Mouse (Mus musculus) heart, postnatal 10 days (tissue): ENCODE data around the gene Elmo1. TPM values are rescaled to one million over a fixed set of nuclear protein-coding genes. Genes with fewer than 3 reads are reported as not detected.

Experiments
- DNase-seq, 2 experiments: peaks; one replicate each; pipeline ENCODE4 v3.0.0; 2021
- intact Hi-C: fragments of 180-260 bp; cut with DNase I; formaldehyde crosslinking; loops from one replicate; pipeline ENCODE4 v1.15.1; 2025
- total RNA-seq, 2 experiments: library from RNA; stranded (reverse); gene quantifications; 2 replicates each; pipeline ENCODE4 v1.2.3; 2021

Elmo1 gene
- total RNA-seq, 2 experiments from 2014 or later = 20.2 to 20.4 TPM

DNA sequence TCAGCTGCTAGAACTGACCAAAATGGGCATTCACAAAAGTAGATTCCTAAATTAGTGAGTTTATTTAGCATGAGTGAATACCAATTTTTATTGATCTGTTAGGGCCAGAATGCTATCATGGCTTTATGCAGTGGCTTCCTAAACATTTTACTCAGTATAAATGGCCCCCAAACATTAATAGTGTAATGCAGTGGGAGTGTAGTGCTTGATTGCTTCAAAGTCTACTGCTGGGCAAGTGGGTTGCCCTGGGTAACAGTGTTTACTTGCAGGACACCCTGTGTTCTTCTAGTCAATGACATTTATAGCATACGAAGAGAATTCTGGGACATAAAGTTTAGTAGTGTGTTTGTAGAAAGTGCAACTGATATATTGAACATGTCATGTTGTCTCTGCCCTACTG lies 27.3 kb downstream of the Elmo1 start:
- intact Hi-C loops = no loop called here
- DNase-seq = no peak

DNA sequence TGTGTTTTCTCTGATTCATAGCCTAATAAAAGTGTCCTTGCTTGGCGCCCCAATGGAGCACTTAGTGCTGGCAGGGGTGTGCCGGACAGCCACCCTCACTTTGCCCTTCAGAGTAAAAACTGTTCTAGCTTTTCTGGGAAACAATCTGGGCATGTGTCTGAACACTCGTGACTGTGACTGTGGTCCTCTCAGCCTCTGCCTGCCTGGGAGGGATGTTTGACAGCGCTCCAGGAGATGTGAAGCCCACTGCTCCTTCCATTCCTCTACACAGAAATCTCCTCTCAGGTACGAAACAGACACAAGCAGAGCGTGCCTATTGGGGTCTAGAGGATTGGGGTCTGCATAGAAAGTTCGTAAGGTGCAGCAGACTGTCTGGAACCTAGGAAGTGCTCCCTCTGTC lies 28.5 kb downstream of the Elmo1 start:
- intact Hi-C loops = no loop called here
- no peak for DNase-seq

DNA sequence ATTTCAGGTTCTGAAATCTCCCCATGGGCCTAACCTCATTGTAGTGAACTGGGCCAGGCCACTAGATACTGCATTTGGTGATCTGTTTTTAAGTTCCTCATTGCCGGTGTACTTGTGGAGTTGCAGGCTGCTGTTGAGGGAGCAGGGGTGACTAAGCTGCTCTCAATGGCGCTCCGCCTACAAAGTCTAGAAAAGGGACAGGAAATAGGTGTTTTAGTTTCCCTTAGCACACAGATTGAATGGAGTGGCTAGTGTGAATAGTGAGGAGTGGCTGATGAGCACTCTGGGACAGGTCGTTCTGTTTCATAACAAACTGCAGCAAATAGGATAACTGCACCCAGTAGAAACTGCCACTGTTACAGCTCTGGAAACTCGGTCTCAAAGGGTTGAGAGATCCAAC lies 30.3 kb downstream of the Elmo1 start:
- intact Hi-C loops = no loop called here
- peak in 1 of 2 experiments; percentile 42 for DNase-seq

DNA sequence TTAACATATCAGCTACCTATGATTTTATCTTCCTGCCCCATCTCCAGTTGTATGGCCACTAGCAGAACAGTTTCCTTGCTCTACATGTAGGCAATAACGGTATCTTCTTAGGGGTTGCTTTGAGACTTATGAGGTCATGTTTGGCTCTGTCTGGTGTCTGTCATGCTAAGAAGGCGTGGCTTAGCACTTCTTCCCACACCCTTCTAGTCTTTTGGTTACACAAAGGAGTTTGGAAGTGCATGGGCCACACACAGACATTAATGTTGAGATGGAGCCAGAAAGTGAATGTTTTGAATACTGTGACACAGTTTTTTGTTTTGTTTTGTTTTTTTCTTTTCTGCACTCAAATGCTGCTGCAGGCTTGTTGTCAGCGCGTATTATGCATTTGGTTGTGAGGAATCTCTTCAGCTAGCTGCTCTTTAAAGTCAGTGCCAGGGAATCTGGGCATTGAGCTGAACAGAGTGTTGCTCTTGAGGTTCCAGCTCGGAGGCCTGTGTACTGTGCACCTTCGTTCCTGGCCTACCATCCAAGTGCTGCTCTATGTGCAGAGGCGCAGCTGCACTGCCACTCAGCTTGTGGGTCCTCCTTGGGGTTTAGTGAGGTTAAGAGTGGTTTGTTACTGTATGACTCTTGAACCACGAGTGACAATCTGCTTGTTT lies 31.1 kb downstream of the Elmo1 start:
- peak; percentile 59 to 63 for DNase-seq
- intact Hi-C loops = no loop called here

DNA sequence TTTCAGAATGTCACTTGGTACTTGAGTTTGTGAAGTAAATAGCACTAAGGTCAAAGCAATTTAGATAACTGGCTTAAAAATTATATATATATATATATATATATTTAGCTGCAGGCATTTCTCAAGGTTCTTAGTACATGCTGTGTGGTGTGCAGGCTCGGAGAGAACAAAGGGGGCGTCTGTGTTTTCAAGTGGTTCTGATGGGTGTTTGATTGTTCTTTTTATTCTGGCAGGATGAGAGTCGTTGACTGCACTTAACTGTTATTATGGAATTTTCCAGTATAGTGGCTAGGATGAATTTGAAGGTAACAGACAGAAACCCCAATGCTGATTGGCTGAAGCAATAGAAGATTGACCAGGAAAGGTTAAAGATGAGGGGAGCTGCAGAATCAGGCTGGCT lies 33.6 kb downstream of the Elmo1 start:
- intact Hi-C loops = no loop called here

DNA sequence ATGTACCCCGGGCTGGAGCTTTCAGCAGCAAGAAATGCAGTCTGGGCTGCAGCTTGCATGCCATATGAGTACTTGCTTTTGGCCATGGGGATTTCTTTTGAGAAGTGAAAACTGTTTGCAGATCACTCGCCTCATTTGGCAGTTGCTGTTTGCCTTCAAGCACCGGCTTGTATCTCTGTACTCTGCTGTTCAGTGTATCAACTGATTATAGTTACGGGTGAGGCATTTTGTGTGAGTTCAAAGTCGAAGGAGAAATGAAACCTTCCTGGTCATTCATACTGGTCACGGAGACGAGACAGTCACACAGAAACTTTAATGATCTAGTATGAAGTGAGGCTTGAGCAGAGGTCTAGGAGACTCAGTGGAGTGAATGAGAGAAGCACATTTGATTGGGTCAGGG lies 34.6 kb downstream of the Elmo1 start:
- intact Hi-C loops = loop anchor here (5.0 kb wide), 1 partner anchor 33 kb away; the partner anchor contains the start of gene Elmo1
- DNase-seq = no peak

More for the DNA sequence above, 33.6 kb downstream of the Elmo1 start:
- DNase-seq = no peak

DNA sequence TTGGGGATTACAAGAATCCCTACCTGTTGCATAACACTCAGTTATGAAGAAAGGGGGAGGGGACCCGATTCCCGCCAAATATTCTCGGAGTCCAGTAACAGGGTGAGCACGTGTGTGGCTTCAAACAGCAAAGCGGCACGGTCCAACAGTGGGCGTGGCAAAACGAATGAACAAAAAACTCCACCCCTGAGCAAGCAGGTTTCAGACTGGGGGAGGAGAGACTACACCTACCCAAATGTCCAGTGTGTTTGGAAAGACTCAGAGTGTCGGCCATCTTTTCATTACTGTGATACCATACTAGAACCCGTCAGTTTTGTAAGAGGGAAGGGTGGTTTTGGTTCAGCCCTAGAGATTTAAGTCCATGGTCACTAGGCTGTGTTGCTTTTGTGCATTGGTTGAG lies 35.4 kb downstream of the Elmo1 start:
- intact Hi-C loops = loop anchor here (5.0 kb wide), 1 partner anchor 34 kb away; the partner anchor contains the start of gene Elmo1

DNA sequence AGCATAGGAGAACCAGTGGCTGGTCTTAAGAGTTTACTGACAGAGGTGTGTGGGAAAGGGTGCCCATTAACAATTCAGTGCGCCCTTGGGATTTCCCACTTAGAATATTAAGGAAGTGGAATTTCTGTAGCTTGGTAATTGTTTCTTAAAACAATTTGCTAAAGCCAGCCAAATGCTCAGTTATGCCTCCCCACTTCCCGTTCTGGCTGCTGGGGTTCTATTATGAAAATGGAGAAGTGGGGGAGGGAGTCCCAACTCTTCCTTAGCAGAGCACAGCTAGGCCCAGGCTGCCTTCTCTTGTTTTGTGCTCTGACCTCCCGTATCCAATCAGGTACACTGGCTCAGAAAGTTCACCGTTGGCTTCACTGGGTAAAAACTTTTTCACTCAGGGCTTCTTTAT lies 37.2 kb downstream of the Elmo1 start:
- peak; percentile 33 to 35 for DNase-seq
- intact Hi-C loops = loop anchor here (5.0 kb wide), 1 partner anchor 35 kb away; the partner anchor contains the start of gene Elmo1

More for the DNA sequence above, 35.4 kb downstream of the Elmo1 start:
- DNase-seq = no peak

DNA sequence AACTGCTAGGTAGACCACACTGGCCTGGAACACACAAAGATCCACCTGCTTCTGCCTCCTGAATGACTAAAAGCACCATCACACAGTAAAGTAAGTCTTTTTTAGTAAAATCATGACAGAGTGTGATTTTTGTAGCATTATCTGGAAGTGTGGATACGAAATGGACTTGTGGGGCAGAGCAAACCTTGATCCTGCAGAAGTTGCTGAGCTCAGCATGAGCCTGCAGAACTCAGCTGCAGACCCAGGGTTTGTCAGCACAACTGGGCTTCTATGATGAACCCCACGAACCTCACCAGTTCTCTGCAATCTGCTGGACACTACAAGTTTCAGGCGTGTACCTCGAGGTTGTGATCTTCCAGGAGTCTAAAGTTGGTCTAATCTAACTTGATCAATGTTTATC lies 37.7 kb downstream of the Elmo1 start:
- DNase-seq = no peak
- intact Hi-C loops = loop anchor here (5.0 kb wide), 1 partner anchor 36 kb away; the partner anchor contains the start of gene Elmo1

DNA sequence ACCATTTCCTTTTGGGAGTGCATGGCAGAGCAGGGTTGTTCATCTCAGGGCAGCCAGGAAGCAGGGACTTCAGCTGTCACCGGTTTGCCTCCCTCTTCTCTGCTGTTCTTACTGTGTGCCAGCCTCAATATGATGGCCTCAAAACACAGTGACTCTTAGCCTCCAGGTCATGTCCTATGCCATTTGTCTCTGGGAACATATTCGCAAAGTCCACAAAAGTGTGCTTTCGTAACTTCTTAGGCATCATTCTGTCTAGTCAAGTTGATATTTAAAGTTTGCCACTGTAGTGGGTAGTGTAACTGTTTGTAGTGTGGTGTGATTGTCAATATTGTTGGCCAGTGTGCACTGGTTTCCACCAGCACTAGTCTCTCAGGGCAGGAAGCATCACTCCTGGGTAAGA lies 40.3 kb downstream of the Elmo1 start:
- intact Hi-C loops = loop anchor here (5.0 kb wide), 1 partner anchor 137 kb away; no protein-coding TSS in a partner anchor
- DNase-seq = no peak

DNA sequence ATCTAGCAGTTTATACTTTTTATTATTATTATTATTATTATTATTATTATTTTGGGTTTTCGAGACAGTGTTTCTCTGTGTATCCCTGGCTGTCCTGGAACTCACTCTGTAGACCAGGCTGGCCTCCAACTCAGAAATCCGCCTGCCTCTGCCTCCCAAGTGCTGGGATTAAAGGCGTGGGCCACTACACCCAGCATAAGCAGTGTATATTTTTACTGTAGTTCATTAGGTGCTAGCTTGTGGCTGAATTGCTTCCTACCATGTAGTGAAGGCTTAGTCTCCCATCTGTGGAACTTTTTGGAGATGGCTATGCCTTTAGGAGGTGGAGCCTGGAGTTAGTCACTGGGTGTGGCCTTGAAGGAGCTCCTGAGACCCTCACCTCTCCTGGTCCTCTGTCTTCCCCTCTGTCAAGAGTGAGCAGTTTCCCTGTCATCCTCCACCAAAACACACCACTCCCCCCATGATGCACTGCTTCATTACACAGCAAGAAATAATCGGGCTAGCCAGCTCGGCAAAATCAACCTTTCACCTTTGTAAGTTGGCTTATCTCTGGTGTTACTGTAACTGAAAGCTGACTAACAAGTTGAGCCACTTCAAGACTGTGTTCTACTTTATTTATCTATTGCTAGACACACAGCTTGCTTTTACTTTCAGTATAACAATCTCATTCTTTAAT lies 41.1 kb downstream of the Elmo1 start:
- intact Hi-C loops = loop anchor here (5.0 kb wide), 1 partner anchor 136 kb away; no protein-coding TSS in a partner anchor
- DNase-seq = no peak

DNA sequence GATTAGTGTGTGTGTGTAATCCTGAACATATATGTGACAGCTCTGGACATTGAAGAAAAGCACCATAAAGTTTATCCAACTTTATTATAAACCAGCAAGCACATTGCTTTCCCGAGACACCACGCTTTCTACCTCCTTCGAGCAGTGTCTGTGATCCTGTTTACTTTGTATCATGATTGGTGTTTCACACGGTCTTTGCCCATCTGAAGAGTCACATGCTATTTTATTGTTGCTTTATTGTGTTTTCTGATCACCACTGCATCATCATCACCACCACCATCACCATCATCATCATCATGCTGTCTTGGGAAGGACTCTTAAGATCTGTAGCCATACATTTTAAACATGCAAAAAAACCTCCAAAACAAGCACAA lies 41.6 kb downstream of the Elmo1 start:
- no peak for DNase-seq
- intact Hi-C loops = loop anchor here (5.0 kb wide), 1 partner anchor 135 kb away; no protein-coding TSS in a partner anchor

DNA sequence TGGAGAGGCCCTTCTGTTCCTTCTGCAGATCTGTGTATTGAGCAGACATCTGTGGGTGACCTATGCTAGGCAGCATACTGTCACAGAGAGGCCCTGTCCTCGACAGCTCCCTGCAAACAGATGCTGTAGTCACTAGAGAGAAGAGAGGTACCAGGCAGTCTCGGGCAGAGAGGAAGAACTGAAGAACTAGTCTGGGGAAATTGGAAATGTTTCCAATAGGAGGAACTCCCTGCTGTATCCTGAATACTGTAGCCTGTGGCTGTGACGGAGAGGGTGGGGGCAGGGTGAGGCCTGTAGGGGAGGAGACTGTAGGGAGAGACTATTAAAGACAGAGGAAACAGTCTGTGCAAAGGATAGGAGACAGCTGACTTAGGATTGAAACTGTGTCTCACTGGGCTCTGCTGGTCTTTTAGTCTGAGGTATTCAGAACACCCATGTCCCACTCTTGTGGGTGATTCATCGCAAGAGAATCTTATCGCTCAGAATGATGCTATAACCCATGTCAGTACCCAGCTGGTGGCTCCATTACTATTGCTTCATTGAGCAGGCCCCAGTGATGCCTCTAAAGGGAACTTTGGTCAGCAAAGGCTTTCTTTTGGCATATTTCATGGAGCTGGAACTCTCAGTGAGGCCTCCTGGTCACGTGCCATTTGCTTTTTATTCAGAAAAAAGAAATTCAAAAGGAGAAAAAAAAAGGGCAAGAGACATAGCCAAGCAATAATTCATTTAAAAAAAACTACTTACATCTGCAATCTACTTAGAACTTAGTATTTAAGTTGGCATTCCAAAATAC lies 43.4 kb downstream of the Elmo1 start:
- intact Hi-C loops = loop anchor here (5.0 kb wide), 1 partner anchor 134 kb away; no protein-coding TSS in a partner anchor
- peak; percentile 69 for DNase-seq

DNA sequence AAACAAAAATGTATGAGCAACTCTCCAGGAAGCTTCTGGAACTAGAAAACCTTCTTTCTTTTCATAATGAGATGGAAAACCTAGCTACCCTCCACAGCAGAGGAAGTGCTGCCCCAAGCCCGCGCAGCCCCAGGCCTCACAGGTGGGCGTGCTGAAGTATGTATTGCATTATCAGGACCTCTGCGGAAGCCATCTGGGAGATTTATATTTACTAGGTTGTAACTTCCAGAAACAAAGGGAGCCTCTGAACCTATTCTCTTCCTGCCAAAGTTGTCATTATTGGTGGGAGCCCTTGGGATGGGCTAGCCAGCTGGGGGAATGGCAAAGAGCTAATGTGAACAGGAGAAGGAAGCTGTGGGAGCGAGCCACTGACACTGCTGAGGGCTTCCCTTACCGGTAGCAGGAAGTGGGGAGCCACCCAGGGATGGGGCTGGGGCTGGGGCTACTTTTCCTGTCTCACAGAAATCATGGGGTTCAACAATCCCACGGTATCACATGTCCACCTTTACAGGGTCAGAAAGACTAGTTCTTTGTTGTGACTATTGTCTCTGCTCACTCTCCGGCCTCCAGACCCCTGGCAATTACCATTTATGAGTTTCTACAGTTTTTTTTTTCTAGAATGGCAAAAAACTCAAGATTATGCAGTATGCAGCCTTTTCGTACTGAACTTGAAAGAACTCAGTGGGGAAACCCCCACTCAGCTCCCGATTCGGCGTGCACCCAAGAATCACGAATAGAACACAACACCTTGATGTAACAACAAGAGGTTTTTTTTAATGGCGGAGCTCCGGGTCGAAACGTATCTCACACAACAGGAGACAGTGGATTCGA lies 44.2 kb downstream of the Elmo1 start:
- DNase-seq = peak; percentile 39 to 51
- intact Hi-C loops = loop anchor here (5.0 kb wide), 2 partner anchors 38 to 133 kb away; no protein-coding TSS in a partner anchor

DNA sequence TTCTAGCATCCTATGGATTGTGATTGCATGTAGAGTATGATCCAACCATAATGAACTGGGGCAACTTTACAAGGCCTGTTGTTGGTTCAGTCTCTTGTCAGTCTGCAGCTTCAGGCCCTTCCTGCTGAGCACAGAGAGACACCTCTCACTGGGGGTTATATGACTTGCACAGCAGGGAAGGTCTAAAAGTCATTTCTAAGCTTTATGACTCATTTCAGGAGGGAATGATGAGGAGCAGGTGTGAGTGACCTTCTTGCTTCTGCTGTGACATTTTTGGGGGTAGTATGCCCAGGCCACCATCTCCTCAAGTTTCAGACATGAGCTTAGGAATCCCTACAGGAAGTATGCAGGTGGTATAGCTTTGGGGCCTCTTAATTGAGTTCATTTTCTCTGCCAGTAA lies 46.4 kb downstream of the Elmo1 start:
- intact Hi-C loops = loop anchor here (1.0 to 5.0 kb wide), 2 partner anchors 36 to 46 kb away; no protein-coding TSS in a partner anchor
- no peak for DNase-seq

DNA sequence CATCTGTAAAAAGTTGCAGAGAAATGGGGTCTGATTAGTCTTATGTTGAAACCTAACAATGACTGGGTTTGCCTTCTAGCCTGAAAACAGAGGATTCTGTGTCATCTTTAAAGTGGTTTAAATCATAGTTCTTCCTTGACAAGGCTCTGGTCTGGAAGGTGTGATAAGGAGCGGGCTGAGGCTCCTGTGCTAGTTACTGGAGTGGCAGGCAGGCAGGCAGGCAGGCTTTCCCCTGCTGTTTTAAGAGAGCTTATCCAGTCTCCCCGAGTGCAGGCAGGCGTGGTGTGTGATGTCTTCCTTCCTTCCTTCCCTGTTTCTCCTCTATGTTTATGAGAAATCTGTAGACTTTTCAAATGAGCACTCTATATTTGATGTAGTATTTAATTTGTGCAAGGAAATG lies 48.1 kb downstream of the Elmo1 start:
- DNase-seq = no peak
- intact Hi-C loops = loop anchor here (5.0 kb wide), 1 partner anchor 34 kb away; no protein-coding TSS in a partner anchor

DNA sequence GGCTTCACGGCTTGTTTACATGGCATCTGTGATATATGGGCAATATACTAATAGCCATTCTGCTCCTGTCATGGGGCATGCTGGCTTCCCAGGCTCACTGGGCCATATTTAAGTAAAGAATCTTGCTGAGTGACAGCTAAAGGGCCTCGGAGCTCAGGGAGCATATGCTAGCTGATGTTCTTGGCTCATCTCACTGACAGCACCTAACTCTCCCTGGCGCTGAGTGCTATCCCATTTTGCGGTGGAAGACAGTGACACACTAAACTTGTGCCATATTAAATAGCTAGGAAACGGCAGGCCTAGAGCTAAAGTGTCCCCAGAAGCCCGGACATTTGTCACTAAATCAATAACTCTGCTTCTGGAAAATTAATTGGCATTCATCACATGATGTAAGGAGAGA lies 48.7 kb downstream of the Elmo1 start:
- intact Hi-C loops = loop anchor here (5.0 kb wide), 1 partner anchor 33 kb away; no protein-coding TSS in a partner anchor
- no peak for DNase-seq

DNA sequence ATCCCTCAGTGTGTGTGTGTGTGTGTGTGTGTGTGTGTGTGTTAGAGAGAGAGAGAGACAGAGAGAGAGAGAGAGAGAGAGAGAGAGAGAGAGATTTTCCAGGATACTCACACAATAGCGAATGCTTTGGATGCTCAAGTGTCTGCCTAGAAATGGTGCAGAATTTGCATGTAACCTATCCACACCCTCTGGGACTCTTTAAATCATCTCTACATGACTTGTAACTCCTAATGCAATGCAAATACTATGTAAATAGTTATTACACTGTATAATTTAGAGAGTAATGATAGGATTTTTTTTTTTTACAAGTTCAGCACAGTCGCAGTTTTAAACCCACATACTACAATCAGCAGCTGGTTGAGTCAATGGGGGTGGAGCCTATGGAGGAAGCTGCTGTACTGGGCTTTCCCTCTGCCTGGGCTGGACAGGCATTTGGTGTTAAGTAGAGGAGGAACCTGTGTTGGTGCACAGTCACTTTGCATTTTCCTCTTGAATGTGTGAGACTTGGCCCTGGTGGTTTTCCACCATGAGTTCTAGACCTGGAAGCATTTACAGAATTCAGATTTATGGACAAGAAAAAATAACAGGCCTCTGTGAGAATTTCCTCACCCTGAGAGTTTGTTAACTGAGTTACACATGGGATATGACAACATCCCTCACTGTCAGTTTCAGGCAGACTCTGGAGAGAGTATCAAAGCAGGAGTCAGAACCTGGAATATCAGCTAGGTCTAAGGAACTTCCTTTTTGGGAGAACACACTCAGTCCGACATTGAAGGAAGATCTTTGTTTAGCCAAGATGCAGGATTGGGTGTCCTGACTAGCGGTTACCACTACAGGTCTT lies 49.6 kb downstream of the Elmo1 start:
- intact Hi-C loops = loop anchor here (5.0 kb wide), 1 partner anchor 32 kb away; no protein-coding TSS in a partner anchor
- DNase-seq = no peak

DNA sequence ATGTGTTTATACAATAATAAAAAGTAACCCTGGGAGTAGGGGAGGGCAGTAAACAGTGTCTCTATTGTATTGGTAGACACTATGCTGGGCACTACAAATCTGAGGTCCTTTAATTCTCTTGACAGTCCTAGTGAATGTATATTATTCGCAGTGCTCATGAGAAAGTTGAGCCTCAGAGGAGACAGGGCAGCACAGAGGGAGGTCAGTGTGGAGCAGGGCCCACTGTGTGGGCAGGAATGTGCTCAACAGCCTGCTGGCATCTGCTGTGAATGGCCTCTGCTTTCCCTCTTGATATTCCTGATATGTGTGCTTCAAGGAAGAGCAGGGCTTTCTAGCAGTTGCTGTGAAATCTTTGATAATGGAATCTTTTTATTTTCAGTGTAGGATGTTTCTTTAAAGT lies 52.2 kb downstream of the Elmo1 start:
- DNase-seq = no peak
- intact Hi-C loops = no loop called here
